Mouse (Mus musculus) right cerebral cortex, postnatal 4 days (tissue): ENCODE data around the gene Apcs.

Source experiments
- DNase-seq: peaks from one replicate; pipeline ENCODE4 v3.0.0-alpha.2; 2022

Gene Apcs

DNA sequence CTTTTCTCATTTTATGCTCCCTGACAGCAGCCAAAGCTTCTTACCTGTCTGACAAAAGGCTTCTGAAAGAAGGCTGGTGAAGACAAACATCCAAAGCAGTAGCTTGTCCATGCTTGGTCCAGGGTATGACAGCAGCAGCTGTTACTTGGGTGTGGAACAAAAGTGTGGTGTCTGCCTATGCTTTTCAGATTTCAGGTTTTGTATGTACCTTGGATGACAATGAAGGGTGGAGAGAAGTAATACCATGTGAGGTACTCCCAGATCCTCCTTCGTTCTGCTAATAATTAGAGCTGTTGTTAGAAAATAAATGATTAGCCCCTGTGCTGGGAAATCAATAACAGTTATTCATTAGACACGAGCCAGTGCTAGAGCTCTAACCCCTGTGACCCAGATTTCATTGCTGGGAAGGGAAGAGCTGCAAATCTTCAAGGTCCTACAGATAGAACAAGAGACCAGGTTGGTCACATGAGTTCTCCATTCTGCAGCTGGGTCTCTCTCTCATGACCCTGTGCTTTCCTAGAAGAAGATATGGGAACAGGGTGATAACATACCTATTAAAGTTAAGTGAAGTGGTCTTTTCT lies at the start of gene Apcs:
Apcs (minus strand) TSS at position 265 of the 581 bp plus-strand sequence.
- no peak for DNase-seq

DNA sequence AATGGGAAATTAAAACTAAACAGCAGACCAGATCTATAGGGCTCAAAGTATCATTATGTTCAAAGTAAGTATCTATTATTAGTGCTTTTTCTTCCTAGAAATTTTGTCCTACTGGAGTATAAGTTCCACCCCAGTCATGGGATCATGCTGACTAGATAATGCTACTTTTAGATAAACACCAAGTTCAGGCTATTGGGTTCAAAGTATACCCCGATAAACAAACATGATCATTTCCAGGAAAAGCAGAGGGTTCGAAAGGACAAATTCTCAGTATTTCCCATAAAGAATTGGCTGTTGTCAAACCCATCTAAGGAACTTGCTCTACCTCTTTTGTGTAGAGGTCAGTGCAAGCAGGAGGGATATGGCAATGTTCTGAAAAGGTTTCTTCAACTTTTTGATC lies 37.4 kb upstream of the Apcs start:
- no peak for DNase-seq

DNA sequence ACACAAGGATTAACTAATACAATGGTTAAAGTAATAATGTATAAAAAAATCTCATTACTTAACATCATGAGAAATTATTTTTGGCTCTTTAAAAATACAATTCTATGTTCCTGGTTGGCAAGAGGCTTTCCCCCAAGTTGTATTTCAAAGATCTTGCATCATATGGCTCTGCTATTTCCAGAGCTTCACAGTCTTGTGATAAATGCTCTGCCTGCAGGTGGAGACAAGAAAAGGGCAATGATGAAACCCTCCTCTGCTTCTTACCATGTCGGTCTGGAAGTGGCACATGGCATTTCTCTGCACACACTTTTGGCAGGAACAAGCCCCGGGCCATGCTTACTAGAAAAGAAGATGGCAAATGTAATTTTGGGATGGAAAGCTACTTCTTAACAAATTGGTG lies 23.6 kb upstream of the Apcs start:
- DNase-seq: no peak

DNA sequence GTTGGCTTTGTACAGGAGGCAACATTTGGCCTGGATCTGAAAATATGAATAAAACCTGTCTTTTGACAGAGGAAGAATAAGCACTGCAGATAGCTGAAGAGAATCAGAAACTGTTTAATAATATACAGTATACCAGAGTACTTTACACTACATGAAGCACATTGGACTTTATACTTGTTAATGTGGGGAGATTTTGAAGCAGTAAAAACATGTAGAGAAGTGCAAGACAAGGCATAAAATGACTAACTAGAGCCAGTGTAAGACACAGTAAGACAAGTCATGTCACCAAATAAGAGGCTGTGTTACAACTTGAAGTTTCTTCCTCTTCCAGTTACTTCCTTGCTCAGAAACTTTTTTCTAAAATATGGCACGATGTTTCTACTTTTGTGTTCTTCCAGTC lies 22.3 kb upstream of the Apcs start:
- DNase-seq: no peak

DNA sequence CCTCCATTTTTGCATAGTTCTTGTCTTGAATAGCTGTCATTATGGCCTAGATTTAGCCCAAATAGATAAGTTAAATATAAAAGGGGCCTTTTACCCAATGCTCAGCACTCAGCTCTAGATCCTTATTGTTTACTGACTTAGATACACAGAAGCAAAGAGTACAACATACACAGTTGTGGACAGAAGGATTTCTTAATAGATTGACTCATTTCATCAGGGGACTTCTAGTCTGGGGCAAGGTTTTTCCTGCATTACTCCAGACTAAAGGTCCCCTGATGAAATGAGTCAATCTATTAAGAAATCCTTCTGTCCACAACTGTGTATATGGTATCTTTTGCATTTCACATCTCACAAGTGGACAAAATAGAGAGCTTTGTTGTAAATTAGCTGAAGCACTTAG lies 8.5 kb upstream of the Apcs start:
- no peak for DNase-seq

DNA sequence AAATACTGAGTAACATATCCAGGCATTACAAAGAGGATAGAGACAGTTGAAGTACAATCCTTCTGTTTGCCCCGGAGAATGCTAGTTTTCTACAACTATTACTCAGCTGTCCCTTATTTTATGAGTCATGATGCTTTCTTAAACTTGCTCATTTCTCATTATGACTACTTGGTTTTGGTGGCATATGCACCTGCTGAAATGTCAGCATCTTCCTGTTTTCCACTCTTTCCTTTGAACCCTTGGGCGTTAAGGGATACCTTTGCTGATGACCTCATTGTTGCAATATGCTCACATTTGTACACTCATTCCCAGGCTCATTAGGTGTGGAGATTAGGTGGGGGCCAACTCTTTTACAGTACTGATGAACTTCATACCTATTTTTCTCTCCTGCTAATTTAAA lies 594 bp upstream of the Apcs start:
- DNase-seq: no peak

DNA sequence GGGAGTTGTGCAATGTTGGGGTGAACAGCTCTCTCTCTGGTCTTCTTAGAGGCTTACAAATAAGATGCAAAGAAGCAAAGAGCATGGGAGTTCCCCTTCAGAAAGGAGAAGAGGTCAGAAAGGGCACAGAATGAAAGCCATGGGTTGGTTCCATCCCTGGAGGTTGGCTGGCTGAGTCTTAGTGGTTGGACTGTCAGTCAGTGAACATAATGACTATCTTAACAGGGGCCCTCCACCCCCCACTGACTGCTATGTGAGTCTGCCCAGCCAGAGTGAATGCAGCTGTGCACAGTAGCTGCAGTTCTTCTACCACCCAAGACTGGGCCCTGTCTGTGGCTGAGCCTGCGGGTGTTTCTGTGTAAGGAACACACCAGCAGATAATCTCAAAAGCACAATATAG lies 18.2 kb downstream of the Apcs start:
- DNase-seq: no peak

DNA sequence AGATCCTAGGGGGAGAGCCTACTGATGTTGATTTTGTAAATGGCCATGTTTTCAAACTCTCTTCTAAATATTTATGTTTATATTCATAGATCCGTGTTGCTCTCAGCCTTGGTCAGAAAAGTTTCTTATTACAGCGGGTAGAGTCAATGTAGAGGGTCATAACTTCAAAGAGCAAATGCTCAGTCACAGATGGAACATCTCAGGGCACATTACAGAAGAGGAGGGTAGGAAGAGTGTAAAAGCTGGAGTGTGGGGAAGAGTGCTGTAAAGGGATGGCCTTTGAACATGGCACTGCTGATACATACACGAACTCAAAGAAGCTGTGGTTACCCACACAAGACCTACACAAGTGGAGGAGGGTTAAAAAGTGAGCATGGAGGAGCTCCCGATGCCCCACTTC lies 19.6 kb downstream of the Apcs start:
- DNase-seq: no peak

DNA sequence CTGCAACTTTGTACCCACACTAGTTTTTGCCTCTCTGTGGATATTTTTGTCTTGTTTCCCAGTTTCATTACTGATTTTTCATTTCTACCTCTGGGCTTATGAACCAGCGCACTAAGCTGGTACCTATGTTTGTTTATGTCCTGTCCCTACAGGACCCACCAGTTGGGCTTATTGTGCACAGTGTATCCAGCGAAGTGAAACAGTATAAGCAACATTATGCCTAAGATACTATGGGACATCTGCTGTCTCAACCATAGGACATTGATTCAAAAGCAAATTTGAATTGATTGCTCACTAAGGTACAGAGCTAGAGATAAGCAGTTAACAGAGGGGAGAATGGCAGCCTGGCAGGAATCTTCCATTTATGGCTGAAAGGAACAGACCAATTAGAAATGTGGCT lies 46.7 kb downstream of the Apcs start:
- no peak for DNase-seq

DNA sequence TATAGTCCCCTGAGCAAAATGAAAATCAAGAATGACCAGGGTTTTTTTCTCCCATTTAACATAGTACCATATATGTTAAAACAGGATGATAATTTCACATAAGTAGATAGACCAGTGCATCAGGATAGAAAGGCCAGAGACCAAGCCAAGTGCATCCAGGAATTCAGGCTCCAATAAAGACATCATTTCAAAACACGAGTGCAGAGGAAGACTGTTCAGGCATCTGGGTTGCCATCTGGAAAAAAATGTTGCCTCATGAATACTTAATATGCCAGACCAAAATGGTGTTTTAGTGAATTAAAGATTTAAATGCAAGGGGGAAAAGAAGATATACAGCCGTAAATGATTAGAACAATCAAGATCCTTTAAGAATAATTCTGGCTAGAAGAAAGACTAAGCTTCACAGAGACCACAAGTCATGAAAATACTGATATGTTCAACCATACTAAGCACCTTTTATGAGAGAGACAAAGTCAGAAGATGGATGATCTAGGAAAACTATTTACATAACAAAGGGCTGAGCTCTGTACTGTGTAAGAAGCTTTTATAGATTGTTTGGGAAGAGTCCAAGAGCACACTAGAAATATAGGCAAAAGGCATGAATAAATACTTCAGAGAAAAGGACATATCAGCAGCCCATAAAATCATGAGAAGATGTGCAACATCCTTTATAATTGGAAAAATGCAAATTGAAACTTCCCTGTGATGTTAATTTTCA lies 47.6 kb downstream of the Apcs start:
- DNase-seq: no peak
